In genomic region chr6:94163325-94163995, GRCm38 (mm10) we compare ENCODE assay signal across 8 mouse cellular contexts.
DNase-seq lines count a peak whose midpoint lies in the region; ATAC-seq and TF ChIP-seq lines count a peak whose summit lies in the region.

No protein-coding gene starts in this region.

- no peak overlapping the region for H3K9ac ChIP-seq in kidney, embryonic 15.5 days
- no peak overlapping the region for H3K9ac ChIP-seq in midbrain, embryonic 12.5 days (replicated peaks)

- WGBS in kidney, embryonic 15.5 days, result 39% methylated on average over 9 of the region's 9 CpGs
- 49% methylated on average over 9 of the region's 9 CpGs for WGBS in midbrain, embryonic 12.5 days

- peak overlapping the region; percentile 24; the same call in 1 of the 2 replicates for H3K4me2 ChIP-seq in kidney, embryonic 15.5 days
- H3K4me2 ChIP-seq in midbrain, embryonic 12.5 days (replicated peaks), result peak overlapping the region; percentile 23; the same call in 1 of the 2 replicates

- no peak for DNase-seq in kidney, postnatal 25 days
- DNase-seq in frontal cortex, postnatal 36 days (ENCODE audit: low spot score in 2 of 2), result peak; percentile 26 to 45
- no peak for DNase-seq in spleen, postnatal 14 days (ENCODE audit: low spot score in 2 of 2)
- DNase-seq in thymus, postnatal 10 days (ENCODE audit: low spot score in 2 of 2), result no peak
- no peak for DNase-seq in spleen, adult 18-20 months

- H3K36me3 ChIP-seq in kidney, embryonic 15.5 days, result no peaks in the 10 kb centered on the region
- no peaks in the 10 kb centered on the region for H3K36me3 ChIP-seq in midbrain, embryonic 12.5 days

- H3K27me3 ChIP-seq in kidney, embryonic 15.5 days, result no peaks in the 10 kb centered on the region
- H3K27me3 ChIP-seq in midbrain, embryonic 12.5 days, result no peaks in the 10 kb centered on the region

- H3K9me3 ChIP-seq in kidney, embryonic 15.5 days (replicated peaks), result no peaks in the 10 kb centered on the region
- H3K9me3 ChIP-seq in midbrain, embryonic 12.5 days, result no peaks in the 10 kb centered on the region

- TF ChIP-seq CTCF in cortical plate, adult 2 months (IDR thresholded peaks at IDR 0.05; ENCODE audit: extremely low read depth, insufficient read depth, low read length), result no peak

- H3K4me1 ChIP-seq in kidney, embryonic 15.5 days, result peaks cover 39% of the 10 kb centered on the region
- peaks cover 3% of the 10 kb centered on the region for H3K4me1 ChIP-seq in cortical plate, adult 2 months (ENCODE audit: control insufficient read depth, insufficient read depth, low read length)
- H3K4me1 ChIP-seq in midbrain, embryonic 12.5 days, result peaks cover 29% of the 10 kb centered on the region

- ATAC-seq in kidney, embryonic 15.5 days (replicated peaks; ENCODE audit: low FRiP score), result no peak
- no peak for ATAC-seq in midbrain, embryonic 12.5 days (ENCODE audit: low FRiP score, low read depth)

- H3K27ac ChIP-seq in kidney, embryonic 15.5 days, result peak overlapping the region; percentile 43; the same call in 1 of the 2 replicates
- H3K27ac ChIP-seq in cortical plate, adult 2 months (ENCODE audit: insufficient read depth, low read length), result peak overlapping the region; percentile 60; the same call in 1 of the 2 replicates
- H3K27ac ChIP-seq in midbrain, embryonic 12.5 days (replicated peaks), result 0 out of 2 replicates have a peak overlapping the region, but pooled peaks have one; percentile 25

- no peak for TF ChIP-seq POLR2A in cortical plate, adult 2 months (IDR thresholded peaks at IDR 0.05; ENCODE audit: extremely low read depth, insufficient read depth, low read length)

- no peak overlapping the region for H3K4me3 ChIP-seq in kidney, embryonic 15.5 days (replicated peaks)
- H3K4me3 ChIP-seq in cortical plate, adult 2 months (ENCODE audit: insufficient read depth, low read length), result peak overlapping the region; percentile 21; the same call in 1 of the 2 replicates
- H3K4me3 ChIP-seq in midbrain, embryonic 12.5 days, result no peak overlapping the region

Comparison
In these comparisons a context has a peak if more than half of its experiments do, and no peak if none do; other contexts are left out.
1. DNase-seq: peak in frontal cortex, postnatal 36 days (2 of 2); none in kidney, postnatal 25 days (0 of 2), spleen, postnatal 14 days (0 of 2), thymus, postnatal 10 days (0 of 2) and spleen, adult 18-20 months (0 of 2).
2. Peak in every context shown above with its lines, with median percentiles within 50 percentile points of each other: H3K27ac ChIP-seq.